Mouse (Mus musculus): ENCODE data around the gene Mogat2. TPM values are rescaled to one million over a fixed set of nuclear protein-coding genes. Genes with fewer than 3 reads are reported as not detected.

The Mogat2 gene
- polyA plus RNA-seq, 3 experiments from 2014 or later = not detected

DNA sequence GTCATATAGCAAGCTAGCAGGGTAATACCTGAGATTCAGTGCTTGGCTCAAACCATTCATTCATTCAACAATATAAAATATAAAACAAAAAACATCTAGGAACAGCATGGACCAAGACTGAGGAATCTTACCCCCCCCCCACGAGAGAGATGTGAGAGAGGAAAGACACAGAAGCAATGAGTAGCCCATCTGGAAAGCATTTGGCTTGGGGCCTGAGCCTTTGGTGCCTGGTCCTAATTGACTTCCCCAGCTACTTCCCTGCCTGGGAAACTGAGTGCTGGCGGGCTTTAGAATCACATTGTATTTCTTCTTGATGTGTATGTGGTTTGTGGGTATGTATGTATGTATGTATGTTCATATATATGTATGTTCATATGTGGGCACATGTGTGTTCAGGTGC is 2.8 kb downstream of the Mogat2 start:
- no peak for ATAC-seq

- no peak for ATAC-seq
These were observed 3.5 kb downstream of the Mogat2 start for GRCm38 (mm10) chr7:99234916-99235315.

GRCm38 (mm10) chr7:99232571-99232970 is 5.8 kb downstream of the Mogat2 start:
- no peak for ATAC-seq

DNA sequence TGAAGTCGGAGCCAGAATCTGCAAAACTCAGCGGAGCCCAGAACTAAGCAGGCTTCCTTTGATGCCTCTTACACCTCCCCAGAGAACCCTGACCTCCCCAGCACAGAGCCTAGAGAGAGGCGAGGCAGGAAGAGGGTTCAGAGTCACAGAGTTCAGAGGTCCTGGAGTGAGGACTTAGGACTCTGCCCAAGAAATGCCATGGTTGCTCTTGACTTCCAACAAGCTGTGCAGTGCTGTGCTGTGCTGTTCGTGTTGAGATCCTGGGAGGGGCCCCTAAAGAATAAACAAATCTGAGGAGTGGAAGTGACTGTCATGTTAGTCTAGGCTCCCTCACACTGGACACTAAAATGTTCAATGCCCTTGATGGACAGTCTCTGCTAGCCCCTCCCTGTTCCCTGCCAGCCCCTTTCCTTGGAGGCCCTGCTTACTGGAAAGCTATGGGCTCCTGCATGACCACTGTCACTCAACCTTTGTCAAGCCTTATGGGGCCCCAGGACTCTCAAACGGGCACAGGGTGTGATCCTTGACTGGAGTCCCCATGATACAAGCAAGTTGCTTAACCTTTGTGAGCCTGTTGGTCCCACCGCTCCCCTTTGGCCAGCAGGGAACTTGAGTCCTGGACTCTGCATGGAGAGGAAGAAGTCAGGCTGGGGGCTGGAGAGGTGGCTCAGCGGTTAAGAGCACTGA is 8.2 kb downstream of the Mogat2 start:
- no peak for ATAC-seq

- ATAC-seq = no peak
These were observed 9.0 kb downstream of the Mogat2 start for GRCm38 (mm10) chr7:99229411-99229810.

- ATAC-seq = no peak
These were observed 9.6 kb downstream of the Mogat2 start for GRCm38 (mm10) chr7:99228825-99229224.

GRCm38 (mm10) chr7:99227267-99227666 is 11.2 kb downstream of the Mogat2 start:
- no peak for ATAC-seq

GRCm38 (mm10) chr7:99226662-99227061 is 11.8 kb downstream of the Mogat2 start:
- ATAC-seq = no peak

GRCm38 (mm10) chr7:99225421-99225820 is 13.0 kb downstream of the Mogat2 start:
- ATAC-seq = no peak

GRCm38 (mm10) chr7:99224648-99225190 is 13.7 kb downstream of the Mogat2 start:
- no peak for ATAC-seq

GRCm38 (mm10) chr7:99224225-99224624 is 14.2 kb downstream of the Mogat2 start:
- no peak for ATAC-seq

DNA sequence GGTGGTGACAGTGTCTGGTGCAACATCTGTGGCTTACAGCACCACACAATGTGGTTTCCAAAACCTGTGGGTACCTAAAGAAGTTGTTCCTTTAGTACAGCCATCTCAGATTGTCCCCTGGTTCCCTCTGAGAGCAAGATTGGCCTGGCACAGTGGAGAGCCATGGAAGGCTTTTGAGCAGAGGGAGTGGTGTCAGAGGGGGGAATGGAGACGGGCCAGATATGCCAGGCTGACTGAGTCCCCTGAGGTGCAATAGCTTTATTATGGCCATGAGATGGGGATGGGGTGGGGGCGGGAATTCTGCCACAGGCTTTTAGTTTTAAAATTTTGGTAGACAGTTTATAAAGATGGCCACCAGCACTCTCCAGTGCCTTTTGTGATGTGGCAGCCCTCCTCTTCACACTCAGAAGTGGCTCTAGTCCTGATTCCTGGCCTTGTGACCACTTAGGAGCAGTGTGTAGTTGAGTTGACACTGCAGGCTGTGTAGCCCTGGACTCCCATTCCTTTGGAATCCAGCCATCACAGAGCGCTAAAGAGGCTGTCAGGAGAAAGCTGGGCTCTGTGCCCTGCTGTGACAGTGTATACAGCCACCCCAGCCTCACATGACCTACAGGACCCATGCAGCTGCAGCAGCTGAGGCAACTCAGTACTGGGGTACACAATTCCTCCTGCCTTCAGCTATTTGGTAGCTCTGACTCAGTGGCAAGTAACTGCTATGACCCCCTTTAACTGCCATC is 20.9 kb downstream of the Mogat2 start:
- no peak for ATAC-seq

DNA sequence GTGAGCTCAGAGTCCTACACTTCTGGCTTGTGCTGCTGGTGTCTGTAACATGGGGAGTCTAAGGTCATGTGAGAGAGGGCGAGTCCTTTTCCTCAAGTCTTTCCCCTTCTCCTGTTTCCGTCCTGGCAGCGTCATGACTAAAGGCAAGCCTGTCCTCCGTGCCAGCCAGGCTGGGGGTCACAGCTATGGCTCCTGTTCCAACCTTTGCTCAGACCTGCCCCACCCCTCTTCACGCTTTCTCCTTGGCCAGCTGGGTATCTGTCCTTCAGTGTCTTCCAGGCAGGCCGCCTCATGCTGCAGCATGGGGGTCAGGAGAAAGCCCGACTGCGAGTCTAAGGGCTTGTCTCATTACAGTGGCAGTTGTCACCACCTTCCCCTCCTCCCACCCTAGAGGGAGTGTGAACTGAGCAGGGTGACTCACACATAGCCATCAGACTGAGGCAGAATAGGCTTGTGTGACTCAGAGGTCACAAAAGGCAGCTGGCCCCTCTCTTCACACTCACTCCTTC is 23.0 kb downstream of the Mogat2 start:
- ATAC-seq = no peak

DNA sequence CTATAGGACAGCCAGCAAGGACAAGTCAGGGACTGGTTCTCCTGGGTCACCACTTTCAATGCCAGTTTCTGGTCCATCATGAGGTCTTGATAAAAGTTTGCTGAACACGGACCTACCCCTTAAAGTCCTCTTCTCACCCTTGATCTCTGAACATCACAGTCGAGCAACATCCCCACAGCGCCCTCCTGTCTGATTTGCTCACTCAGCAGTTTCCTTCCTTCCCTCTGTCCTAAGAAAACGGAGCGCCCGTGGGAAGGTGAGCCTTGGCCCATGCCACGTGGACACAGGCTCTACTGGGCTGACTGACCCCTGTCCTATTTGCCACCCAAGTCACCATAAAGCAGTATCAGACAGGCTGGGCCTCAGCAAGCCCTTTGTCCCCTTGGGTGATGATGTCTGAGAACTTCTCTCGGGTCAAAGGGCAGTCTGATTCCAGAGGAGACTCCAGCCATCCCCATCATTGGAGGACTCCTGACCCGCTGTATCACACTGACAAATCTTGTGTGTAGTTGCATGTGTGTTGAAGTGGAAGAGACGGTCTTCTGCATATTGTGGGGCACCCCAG is 23.7 kb downstream of the Mogat2 start:
- ATAC-seq = no peak

DNA sequence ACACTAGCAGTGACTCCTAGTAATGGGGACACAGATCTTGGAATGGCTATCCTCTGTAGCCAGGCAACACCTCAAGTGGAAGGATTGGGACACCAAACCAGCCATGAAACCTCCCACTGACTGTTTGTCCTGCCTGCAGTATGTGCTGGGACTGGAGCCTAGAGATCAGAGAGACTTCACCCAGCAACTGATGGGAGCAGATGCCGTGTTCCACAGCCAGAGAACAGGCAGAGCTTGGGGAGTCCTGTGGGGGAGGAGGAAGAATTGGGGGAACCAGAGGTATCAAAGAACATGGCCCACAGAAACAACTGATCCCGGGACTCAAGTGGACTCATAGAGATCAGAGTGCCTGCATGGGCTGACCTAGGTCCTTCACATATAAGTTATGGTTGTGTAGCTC is 24.7 kb downstream of the Mogat2 start:
- no peak for ATAC-seq

GRCm38 (mm10) chr7:99213056-99213455 is 25.4 kb downstream of the Mogat2 start:
- no peak for ATAC-seq

GRCm38 (mm10) chr7:99208704-99209103 is 29.7 kb downstream of the Mogat2 start:
- no peak for ATAC-seq

- ATAC-seq = no peak
These were observed 32.1 kb downstream of the Mogat2 start for GRCm38 (mm10) chr7:99206364-99206763.

GRCm38 (mm10) chr7:99202163-99202562 is 36.3 kb downstream of the Mogat2 start:
- ATAC-seq = no peak

- ATAC-seq = no peak
These were observed 38.1 kb downstream of the Mogat2 start for GRCm38 (mm10) chr7:99200290-99200689.

- no peak for ATAC-seq
These were observed 38.8 kb downstream of the Mogat2 start for GRCm38 (mm10) chr7:99199451-99200175.

GRCm38 (mm10) chr7:99198811-99199210 is 39.6 kb downstream of the Mogat2 start:
- no peak for ATAC-seq

DNA sequence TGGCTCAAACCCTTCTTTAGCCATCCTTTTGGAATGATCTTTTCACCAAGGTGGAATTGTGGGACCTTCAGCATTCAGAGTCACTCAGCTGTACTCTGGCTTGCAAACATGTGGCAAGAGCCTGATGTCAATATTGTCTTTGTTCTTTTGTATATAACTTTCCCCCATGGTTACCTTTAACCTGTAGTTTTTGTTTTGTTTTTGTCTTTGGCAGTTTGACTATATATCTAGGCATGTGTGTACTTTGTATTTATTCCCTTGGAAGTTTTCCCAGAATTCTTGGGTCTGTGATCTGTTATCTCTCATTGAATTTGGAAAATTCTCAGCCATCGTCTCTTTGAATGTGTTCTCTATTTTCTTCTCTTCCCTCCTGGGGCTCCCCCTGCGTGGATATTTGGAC is 43.9 kb downstream of the Mogat2 start:
- ATAC-seq = no peak
